Mouse (Mus musculus): Measurements from ENCODE around the gene Resp18. TPM values are rescaled to one million over a fixed set of nuclear protein-coding genes. Genes with fewer than 3 reads are reported as not detected.

Resp18 gene
- 100 to 1,000 TPM; 104 to 114 TPM for total RNA-seq (2021)
- long read RNA-seq, transcript Resp18-201 (6 exons, 748 nt) = major isoform, 28 of 33 reads
- long read RNA-seq, partial matches to known transcripts = 0 of 33 reads
- long read RNA-seq, other reads (novel, unspliced or antisense) = 3 of 33 reads

DNA sequence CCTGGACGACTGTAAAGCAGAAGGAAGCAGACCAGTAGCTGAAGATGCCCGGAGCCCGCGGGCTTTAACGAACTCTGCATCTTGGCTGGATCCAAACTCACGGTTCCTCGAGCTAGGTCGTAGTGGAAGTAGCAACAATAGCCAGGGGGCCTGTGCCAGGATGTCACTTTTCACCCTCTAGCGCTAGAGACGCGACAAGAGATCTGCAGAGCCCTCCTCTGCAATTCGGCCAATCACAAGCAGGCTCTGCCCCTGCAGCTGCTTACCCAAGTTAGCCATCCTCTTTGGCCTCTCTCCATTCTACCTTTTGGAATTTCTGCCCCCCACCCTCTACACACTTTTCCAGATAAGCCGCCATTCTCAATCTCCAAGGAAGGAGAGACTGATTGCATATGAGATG lies at the start of gene Resp18:
Gene Resp18, minus strand, starts transcription at position 188 of the 400 bp plus-strand sequence.
- DNase-seq (ENCODE audit: low spot score in 2 of 2) = no peak

GRCm38 (mm10) chr1:75327461-75327860 lies 49.2 kb upstream of the Resp18 start:
- DNase-seq (ENCODE audit: low spot score in 2 of 2) = no peak

DNA sequence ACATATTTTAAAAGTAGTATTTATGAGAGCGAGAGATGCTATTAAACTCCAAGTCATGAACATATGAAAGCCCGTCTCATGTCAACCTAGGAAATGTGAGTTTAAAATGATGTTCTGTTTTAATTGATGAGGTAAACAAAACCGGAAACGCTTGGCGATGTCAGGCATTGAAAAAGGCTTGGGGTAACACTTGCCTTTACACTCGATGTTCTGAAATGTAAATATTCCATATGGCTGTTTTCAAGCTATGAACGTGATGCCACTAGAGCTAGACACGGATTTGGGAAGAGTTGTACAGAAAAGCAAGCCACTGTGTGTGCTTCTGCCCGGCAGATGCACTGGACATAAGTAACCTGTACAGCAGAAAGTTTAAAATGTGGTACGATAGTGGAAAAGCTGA lies 41.0 kb upstream of the Resp18 start:
- DNase-seq (ENCODE audit: low spot score in 2 of 2) = no peak

GRCm38 (mm10) chr1:75318736-75319135 lies 40.5 kb upstream of the Resp18 start:
- DNase-seq (ENCODE audit: low spot score in 2 of 2) = no peak

GRCm38 (mm10) chr1:75318301-75318700 lies 40.1 kb upstream of the Resp18 start:
- DNase-seq (ENCODE audit: low spot score in 2 of 2) = no peak

- DNase-seq (ENCODE audit: low spot score in 2 of 2) = peak; percentile 100
These were observed 39.3 kb upstream of the Resp18 start, which contains the start of gene Dnpep for GRCm38 (mm10) chr1:75317241-75318201. Gene Dnpep, minus strand, starts transcription at chr1:75317990.

DNA sequence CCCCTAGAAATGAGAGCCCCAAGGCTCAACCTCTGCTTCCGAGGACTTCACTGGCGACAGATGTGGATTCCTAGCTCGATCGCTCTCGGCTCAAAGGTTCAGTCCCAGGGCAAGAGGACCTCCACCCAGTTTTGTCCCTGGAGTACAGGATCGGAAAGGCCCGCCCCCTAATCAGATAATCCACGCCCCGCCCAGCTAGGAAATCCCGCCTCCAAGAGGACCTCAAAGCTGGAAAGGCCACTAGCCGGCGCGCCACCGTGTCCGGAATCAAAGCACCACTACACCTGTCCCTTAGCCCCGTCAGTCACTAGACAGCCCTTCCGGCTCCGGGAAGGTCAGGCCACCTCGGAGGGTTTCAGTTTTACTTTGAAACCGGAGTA lies 38.6 kb upstream of the Resp18 start:
- peak; percentile 70 to 73 for DNase-seq (ENCODE audit: low spot score in 2 of 2)

- DNase-seq (ENCODE audit: low spot score in 2 of 2) = no peak
These were observed 37.5 kb upstream of the Resp18 start for GRCm38 (mm10) chr1:75315456-75316365.

GRCm38 (mm10) chr1:75315011-75315410 lies 36.8 kb upstream of the Resp18 start:
- DNase-seq (ENCODE audit: low spot score in 2 of 2) = no peak

GRCm38 (mm10) chr1:75311694-75312093 lies 33.5 kb upstream of the Resp18 start:
- no peak for DNase-seq (ENCODE audit: low spot score in 2 of 2)

- no peak for DNase-seq (ENCODE audit: low spot score in 2 of 2)
These were observed 26.4 kb upstream of the Resp18 start for GRCm38 (mm10) chr1:75304662-75305061.

GRCm38 (mm10) chr1:75294294-75294693 lies 16.1 kb upstream of the Resp18 start:
- no peak for DNase-seq (ENCODE audit: low spot score in 2 of 2)

- DNase-seq (ENCODE audit: low spot score in 2 of 2) = no peak
These were observed 15.1 kb upstream of the Resp18 start for GRCm38 (mm10) chr1:75293331-75293701.

DNA sequence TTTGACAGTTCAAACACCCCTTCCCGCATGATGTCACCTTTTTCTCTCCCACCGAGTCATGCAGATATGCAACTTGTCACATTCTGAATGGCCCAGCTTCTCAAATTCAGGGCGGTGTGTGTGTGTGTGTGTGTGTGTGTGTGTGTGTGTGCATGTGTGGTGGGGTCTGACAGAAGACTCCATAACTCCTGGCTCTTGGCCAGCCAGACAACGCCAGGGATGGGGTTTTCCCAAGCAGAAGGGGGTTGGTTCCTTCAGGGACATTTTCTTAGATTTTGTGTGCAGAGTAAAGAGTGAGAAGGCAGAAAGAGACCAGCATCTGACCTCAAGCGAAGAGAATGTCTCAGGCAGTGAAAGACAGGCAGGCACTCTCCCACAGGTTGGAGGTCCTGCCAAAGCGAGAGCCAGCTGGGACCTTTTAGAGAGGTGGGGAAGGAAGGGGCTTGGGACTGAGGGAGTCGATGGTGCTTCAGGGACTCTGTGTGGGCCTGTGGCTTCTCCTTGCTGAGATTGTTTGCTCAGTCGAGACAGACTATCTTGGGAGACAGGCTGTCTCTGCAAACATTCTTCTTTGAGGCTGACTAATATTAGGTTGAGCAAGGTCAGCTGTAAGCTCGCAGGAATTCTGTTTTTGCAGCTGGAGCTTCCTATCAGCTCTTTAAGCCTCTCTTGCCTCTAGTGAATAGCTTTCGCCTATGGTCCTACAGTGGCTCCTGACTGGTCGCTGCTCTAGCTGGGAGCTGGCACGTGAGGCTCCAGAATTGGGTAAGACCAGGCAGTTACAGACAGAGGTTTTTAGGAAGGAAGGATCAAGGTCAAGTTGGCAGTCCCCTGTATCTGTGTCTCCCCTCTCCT lies 14.5 kb upstream of the Resp18 start:
- DNase-seq (ENCODE audit: low spot score in 2 of 2) = no peak

- DNase-seq (ENCODE audit: low spot score in 2 of 2) = no peak
These were observed 13.1 kb upstream of the Resp18 start for GRCm38 (mm10) chr1:75291321-75291720.

GRCm38 (mm10) chr1:75290582-75290981 lies 12.4 kb upstream of the Resp18 start:
- peak; percentile 44 to 86 for DNase-seq (ENCODE audit: low spot score in 2 of 2)

- no peak for DNase-seq (ENCODE audit: low spot score in 2 of 2)
These were observed 11.7 kb upstream of the Resp18 start for GRCm38 (mm10) chr1:75289888-75290431.

GRCm38 (mm10) chr1:75289376-75289775 lies 11.2 kb upstream of the Resp18 start:
- DNase-seq (ENCODE audit: low spot score in 2 of 2) = peak; percentile 37 to 54

DNA sequence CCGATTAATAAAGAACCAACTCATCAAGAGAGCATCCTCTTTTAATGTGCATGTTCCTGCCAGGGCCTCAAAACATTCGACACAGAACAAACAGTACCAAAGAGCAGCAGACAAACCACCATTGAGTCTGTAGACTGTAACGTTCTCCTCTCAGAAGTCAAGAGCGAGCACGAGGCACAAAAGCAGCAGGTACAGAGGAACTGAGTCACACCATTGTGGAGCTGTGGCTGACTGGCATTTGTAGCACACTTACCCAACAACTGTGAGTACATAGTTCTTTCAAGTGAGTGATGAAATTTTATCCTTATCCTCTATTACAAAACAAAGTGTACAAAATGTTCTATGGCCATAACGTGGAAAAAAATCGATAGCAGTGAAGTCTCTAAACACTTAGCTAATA lies 6.7 kb upstream of the Resp18 start:
- no peak for DNase-seq (ENCODE audit: low spot score in 2 of 2)

DNA sequence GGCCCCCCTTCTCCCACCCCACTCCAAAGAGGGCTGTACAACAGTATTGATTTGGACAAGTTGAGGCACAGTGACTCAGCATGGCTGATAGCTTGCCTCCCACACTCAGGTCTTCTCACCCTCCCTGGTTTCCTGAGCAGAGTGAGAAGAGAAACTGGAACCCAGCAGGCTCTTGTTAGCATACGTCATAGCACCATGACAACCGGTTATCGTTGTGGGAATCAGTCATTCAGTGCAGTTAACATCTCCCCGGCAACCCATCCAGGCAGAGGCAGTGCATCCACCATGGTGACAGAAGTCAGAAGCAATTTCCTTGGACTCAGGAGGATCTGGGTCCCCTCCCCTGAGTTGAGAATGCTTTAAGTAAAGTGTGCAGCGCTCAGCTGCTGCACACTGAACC lies 4.8 kb upstream of the Resp18 start:
- peak; percentile 38 to 49 for DNase-seq (ENCODE audit: low spot score in 2 of 2)
